Mouse (Mus musculus) monocyte, adult 5-6 weeks (primary cell): ENCODE data around the gene Sdhaf4. TPM values are rescaled to one million over a fixed set of nuclear protein-coding genes. Genes with fewer than 3 reads are reported as not detected.
"Not testable (repeated sequence)": the region's sequence is repeated elsewhere in the genome, so short reads cannot be mapped to it uniquely, and the experiment has no call there.

Experiments
- ATAC-seq: fragments of 153-309, 156-312 bp; replicated peaks from 2 replicates; pipeline ENCODE4 v1.8.0; 2017; ENCODE audit warnings: mild to moderate bottlenecking; ENCODE audit not compliant: low TSS enrichment, insufficient number of reproducible peaks, severe bottlenecking, poor library complexity, low FRiP score
- total RNA-seq: library from RNA; stranded (forward); fragments of 200-1000, 200-491, 200-594 nt; gene quantifications from 3 replicates; pipeline ENCODE4 v1.2.3, GENCODE M21; 2017

The Sdhaf4 gene
- 6.2 to 16.3 TPM (median 10.8 TPM) in 3 replicates for total RNA-seq

DNA sequence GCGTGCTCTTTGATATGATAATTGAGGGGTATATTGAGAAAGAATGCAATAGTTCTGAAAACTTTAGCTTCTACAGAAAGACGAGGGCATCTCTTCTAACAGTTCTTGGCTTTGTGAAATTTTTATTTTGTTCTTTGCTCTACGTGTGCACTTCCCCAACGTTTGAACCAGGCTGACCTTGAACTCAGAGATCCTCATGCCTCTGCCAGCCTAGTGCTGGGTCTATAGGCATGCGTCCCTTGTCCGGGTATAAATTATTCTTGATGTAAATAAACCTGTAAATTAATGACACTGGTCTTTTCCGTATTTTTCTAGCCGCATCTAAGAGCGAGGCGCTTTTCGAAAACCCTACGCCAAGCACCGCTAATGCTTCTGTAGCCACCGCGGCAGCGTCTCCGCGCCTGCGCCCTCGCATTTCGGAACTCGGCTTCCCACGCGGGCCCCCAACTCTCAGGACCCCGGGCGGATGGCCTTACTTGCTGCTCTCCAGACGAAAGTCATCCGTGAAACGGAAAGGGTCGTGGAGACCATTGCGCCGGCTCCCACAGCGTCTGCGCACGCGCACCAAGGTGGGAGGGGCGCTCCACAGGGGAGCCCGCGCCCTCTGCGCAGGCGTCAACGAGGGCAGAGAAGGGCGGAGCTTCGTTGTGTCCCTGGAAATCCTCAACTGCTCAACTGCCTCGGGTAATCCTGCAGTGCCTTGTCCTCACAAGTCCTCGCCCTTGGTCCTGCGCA is at the start of gene Sdhaf4:
Gene Sdhaf4 (minus strand): TSS at position 587 of the 735 bp plus-strand sequence.
- ATAC-seq = peak; percentile 82

- no peak for ATAC-seq
Observed at GRCm38 (mm10) chr1:24046730-24047510, 41.5 kb upstream of the Sdhaf4 start.

DNA sequence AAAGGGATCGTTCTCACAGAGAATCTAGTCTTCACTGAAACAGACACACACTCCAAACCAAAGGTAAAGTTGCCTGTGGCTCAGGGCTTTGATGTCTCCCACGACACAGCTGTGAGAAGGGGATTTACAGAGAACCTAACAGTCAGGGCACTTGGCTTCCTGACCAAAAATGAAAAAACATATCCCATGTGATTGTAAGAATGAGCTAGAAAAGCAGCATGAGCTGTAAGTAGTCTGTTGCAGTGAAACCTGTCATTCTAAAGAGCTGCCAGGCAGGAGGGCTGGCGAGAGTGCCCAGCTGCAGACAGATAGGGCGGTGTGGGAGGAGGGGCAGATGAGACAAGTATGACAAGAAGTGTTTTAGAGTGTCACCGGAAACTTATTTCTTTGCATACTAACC is 40.2 kb upstream of the Sdhaf4 start:
- ATAC-seq = no peak

DNA sequence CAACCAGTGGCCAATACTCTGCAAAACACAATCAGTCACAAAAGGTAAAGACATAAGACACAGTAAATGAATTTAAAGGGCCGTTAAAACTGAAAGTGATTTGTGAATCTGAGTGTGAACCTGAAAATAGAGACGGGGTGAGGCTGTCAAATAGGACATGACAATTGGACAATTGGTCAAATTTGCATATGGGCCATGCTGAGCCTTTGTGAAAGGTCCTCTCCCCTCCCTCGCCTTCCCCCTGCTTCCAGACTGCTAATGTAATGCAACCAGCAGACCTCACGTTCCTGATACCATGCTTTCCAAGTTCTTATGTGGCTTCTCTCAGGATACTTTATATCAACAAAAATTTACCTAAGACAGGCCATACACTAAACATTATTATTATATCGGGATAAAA is 37.6 kb upstream of the Sdhaf4 start:
- ATAC-seq = no peak

- ATAC-seq = no peak
Observed at GRCm38 (mm10) chr1:24033759-24034423, 28.4 kb upstream of the Sdhaf4 start.

DNA sequence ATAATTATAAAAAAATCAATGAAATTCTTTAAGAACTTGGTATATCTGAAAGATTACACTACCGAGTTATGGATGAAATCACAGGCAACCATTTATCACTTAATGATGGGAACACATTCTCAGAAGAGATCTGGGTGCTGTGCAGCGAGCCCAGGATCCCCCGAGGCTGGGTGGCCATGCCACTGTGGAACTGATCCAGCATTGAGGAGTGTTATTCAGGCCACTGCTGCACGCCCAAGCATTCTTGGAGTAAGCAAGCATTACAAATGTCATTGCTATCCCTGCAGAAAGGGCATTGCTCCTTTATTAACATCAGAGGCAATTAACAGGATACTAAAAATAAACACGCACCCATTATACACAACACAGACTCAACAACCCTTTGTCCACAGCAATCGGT is 5.4 kb upstream of the Sdhaf4 start:
- ATAC-seq = no peak

- no peak for ATAC-seq
Observed at GRCm38 (mm10) chr1:24010016-24010415, 4.6 kb upstream of the Sdhaf4 start.

DNA sequence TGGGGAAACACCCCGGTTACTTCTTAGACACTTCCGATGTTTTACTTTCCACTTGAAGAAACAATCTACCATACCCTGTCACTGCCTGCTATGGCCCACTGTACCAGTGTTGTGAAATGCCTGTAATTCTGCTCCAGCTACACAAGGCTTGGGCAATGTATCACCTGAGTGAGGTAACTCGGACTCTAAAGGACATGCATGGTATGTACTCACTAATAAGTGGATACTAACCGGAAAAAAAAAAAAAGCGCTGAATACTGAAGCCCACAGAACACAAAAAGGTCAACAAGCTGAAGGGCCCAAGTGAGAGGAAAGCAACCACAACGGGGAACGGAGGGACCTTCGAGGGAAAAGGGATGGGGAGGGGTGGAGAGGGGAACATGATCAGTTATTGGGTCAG is 2.2 kb upstream of the Sdhaf4 start:
- ATAC-seq = no peak

GRCm38 (mm10) chr1:23999318-23999717 is 6.1 kb downstream of the Sdhaf4 start:
- no peak for ATAC-seq

DNA sequence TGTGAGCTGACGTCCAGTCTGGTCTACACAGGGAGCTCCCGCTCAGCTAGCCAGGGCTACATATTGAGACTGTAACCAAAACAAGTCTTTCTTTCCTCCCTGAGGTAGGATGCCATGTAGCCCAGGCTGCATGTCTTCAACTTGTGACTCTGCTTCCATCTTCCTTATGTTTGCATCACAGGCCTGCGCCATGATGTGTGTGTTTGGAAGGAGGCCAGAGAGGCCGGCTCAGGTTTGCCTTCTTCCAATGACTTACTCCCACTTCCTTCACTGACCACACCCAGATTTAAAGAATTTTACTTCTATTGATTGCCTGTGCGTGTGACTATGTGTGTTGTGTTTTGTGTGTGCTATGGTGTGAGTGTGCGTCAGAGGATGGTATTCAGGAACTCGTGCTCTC is 6.6 kb downstream of the Sdhaf4 start:
- ATAC-seq = no peak

DNA sequence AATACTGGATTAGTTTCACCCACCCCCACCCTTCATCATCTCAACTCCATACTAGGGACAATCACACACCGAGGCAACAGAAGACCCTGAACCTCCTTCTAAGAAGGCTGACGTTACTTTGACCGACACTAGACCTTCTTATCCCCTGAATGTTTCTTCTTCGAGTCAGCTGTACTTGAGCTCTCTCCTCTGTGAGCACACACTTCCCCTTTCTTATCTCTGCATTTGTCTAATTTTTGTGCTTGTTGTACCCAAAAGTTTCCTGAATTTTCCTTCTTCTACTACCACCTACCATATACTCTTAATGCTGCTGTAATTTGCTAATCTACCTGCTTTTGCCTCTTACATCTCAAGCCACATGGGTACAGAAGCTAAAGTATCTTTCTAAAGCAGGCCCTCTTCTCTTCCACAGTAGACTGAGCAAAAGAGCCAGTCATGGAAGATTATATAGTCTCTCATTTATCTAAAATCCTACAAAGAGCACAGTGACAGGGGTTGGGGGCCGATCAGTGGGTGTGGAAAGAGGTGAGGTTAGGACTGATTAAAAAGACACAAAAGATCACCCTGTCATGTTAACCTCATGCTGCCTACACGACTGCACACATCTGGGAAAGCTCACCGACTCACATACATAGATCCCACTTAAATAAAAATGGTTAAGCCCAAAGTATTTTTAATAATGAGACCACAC is 7.2 kb downstream of the Sdhaf4 start:
- no peak for ATAC-seq

GRCm38 (mm10) chr1:23997493-23997892 is 8.0 kb downstream of the Sdhaf4 start:
- ATAC-seq = no peak

- no peak for ATAC-seq
Observed at GRCm38 (mm10) chr1:23995420-23995819, 10.0 kb downstream of the Sdhaf4 start.

DNA sequence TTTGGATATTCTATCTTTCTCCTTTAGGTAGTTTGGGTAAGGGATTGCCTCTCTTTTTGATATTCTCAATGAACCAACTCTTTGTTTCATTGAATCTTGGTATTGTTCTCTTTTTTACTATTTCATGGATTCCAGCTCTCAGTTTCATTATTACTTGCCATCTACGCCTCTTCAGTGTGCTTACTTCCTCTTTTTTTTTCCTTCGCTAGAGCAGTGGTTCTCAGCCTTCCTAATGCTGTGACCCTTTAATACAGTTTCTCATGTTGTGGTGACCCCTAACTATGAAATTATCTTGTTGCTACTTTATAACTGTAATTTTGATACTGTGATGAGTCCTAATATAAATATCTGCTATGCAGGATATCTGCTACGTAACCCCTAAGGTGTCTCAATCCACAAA is 22.3 kb downstream of the Sdhaf4 start:
- peak; percentile 53; the same call in 1 of the 2 replicates for ATAC-seq

DNA sequence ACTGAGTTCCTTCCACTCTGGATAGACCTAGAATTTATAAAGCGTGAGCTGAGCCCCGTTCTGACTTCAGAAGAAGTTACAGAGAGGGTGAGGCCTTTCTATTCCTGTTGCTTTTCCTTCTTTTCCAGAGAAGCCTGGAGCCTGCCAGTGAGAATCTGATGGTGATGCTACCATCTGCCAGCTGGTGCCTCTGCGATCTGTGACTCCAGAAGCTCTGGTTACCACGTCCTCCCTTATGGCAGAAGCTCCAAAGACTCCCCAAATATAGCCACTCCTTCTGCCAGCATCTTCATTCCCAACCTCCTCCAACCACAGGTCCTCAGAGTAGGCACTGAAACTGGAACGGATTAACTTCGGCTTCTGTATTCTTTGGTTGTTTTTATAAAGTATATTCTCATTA is 27.2 kb downstream of the Sdhaf4 start:
- ATAC-seq = no peak

- not testable (repeated sequence) for ATAC-seq
Observed at GRCm38 (mm10) chr1:23971159-23971558, 34.3 kb downstream of the Sdhaf4 start.

DNA sequence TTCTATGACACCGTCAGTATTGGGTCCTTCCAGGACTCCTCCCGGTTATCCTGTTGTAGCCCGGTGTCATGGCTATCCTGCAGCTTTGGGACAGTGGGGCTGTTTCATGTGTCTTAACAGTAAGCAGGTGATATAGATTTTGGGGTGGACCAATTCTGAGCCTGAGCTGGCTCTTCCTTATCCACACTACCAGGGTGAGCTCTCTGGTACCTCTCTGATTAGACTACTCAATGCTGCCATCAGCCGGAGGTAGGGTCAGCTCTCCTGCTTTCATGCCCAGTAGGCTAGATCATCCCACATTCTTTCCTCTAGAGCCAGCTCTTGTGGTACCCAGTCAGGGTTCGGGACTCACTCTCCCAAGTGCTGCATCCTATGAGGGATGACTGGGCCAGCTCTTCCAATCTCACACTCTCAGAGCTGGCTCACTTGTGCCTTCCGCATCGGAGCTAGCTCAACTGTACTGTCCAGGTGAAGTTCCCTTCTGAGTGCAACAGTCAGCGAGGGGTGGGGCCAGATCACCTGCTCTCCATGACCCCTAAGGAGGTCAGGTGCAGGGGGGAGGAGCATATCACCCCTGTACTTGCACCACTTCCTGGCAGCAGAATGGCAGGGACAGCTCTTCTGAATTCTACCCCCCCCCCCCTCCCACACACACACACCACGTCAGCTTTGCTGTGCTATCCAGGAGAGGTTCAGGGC is 37.3 kb downstream of the Sdhaf4 start:
- ATAC-seq = no peak

DNA sequence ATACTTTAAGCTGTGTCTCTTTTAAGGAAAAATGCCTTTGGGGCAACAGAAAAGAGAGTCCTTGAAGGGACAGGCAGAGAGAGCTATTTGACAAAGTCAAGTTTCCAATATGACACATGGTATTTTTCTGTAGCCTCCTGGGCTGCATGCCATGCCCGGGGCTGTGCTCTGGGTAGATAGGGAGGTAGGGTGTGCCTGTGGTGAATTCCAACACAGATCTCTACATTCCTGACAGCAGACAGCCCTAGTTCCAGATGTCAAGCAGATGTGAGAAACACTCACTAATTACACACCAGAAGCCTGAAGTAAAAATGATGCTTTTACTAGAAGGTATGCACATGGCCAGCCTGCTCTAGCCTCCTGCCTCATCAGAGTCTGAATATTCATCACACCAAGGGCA is 39.2 kb downstream of the Sdhaf4 start:
- no peak for ATAC-seq

DNA sequence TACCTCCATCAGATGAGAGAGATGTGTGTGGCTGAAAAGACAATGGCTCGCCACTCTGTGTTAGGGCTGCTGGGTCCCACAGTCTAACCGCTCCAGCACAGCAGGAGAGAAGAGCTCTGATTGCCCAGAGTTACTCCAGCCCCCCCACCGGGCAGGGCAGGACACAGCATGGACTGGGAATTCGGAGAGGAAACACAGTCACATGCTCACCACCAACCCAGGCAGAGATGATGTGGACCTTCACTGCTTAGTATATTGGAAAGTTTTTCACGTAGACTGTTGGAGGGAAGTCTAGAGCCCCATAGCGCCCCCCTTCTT is 46.1 kb downstream of the Sdhaf4 start:
- no peak for ATAC-seq
